Mouse (Mus musculus) hindbrain, postnatal 0 days (tissue): Measurements from ENCODE around the gene Ubtd1. TPM values are rescaled to one million over a fixed set of nuclear protein-coding genes. Genes with fewer than 3 reads are reported as not detected.

Experiments
- ATAC-seq: fragments of 200-750 bp; cut with Nextera tagmentation; 2 replicates; pipeline ENCODE4 v1.8.0; 2017; ENCODE audit warnings: mild to moderate bottlenecking, moderate TSS enrichment, moderate library complexity
- DNase-seq: peaks from one replicate; pipeline ENCODE4 v3.0.0-alpha.2; 2015; ENCODE audit warnings: low spot score
- H3K27ac ChIP-seq: fragments of 300-500 bp; sonication (generic); 2 replicates; pipeline ENCODE4 v1.5.1; 2014; ENCODE audit warnings: mild to moderate bottlenecking
- H3K27me3 ChIP-seq: fragments of 300-500 bp; sonication (generic); 2 replicates; pipeline ENCODE4 v1.6.1; 2014; ENCODE audit warnings: low read length, mixed read lengths; ENCODE audit not compliant: insufficient read depth
- H3K36me3 ChIP-seq: fragments of 300-500 bp; sonication (generic); 2 replicates; pipeline ENCODE4 v1.6.1; 2014; ENCODE audit warnings: low read length, mixed read lengths; ENCODE audit not compliant: insufficient read depth
- H3K4me1 ChIP-seq: fragments of 300-500 bp; sonication (generic); 2 replicates; pipeline ENCODE4 v1.6.1; 2014; ENCODE audit warnings: antibody characterized with exemption, low read length, mixed read lengths; ENCODE audit not compliant: insufficient read depth
- H3K4me2 ChIP-seq: fragments of 300-500 bp; sonication (generic); 2 replicates; pipeline ENCODE4 v1.6.1; 2014; ENCODE audit warnings: low read depth, mild to moderate bottlenecking, low read length, moderate library complexity, mixed read lengths
- H3K4me3 ChIP-seq: fragments of 300-500 bp; sonication (generic); 2 replicates; pipeline ENCODE4 v1.5.1; 2014; ENCODE audit warnings: low read length
- H3K9ac ChIP-seq: fragments of 300-500 bp; sonication (generic); replicated peaks from 2 replicates; pipeline ENCODE4 v1.6.1; 2014; ENCODE audit warnings: mild to moderate bottlenecking, low read length, moderate library complexity, mixed read lengths
- H3K9me3 ChIP-seq: fragments of 300-500 bp; sonication (generic); 2 replicates; pipeline ENCODE4 v1.6.1; 2016; ENCODE audit warnings: low read length, mixed read lengths
- CTCF ChIP-seq: IDR thresholded peaks from 2 replicates; pipeline ENCODE4 v1.5.1; 2016; ENCODE audit warnings: antibody characterized with exemption, control low read depth, low read depth
- WGBS: fragments of 180-500 bp; shearing (Covaris S2); extraction: QIAGEN DNeasy Blood & Tissue Kit; methylation state at CpG from one replicate; pipeline ENCODE4 v1.1.7; 2014; 5-methylcytosine and 5-hydroxymethylcytosine counted together
- polyA plus RNA-seq: library from polyadenylated mRNA; unstranded; fragments of >200 nt; fragmentation: Nextera tagmentation; extraction: Ambion mirVana; gene quantifications from 2 replicates; pipeline ENCODE4 v1.2.1, GENCODE M21; 2015
- total RNA-seq: library from RNA; depleted of rRNA; stranded (reverse); fragments of >200 nt; gene quantifications from 2 replicates; pipeline ENCODE4 v1.2.3, GENCODE M21; 2014

The Ubtd1 gene
- total and polyA plus RNA-seq, 2 experiments from 2014 or later, result 14.1 to 19.9 TPM

- Histone ChIP-seq H3K4me2 (no peak overlapping the region), H3K27me3 (no peaks in the 10 kb centered on the region), H3K36me3 (no peaks in the 10 kb centered on the region), H3K4me1 (no peaks in the 10 kb centered on the region), H3K9ac (no peak overlapping the region), H3K9me3 (no peaks in the 10 kb centered on the region), H3K27ac (peak overlapping the region; percentile 1; the same call in 1 of the 2 replicates), H3K4me3 (no peak overlapping the region)
- DNase-seq (no peak), ATAC-seq (no peak; the same call in 1 of the 2 replicates)
- no peak for TF ChIP-seq CTCF
- WGBS, result 47% methylated on average over 5 of the region's 5 CpGs
Measured at GRCm38 (mm10) chr19:42016840-42017239, 35.3 kb downstream of the Ubtd1 start.

- no peaks in the 10 kb centered on the region for H3K9me3 ChIP-seq
- no peaks in the 10 kb centered on the region for H3K36me3 ChIP-seq
- no peak overlapping the region for H3K9ac ChIP-seq
- peak overlapping the region; percentile 1; the same call in 1 of the 2 replicates for H3K27ac ChIP-seq
- no peak overlapping the region for H3K4me3 ChIP-seq
- peak; percentile 80 for ATAC-seq
- peak; percentile 73 for DNase-seq
- no peaks in the 10 kb centered on the region for H3K4me1 ChIP-seq
- no peaks in the 10 kb centered on the region for H3K27me3 ChIP-seq
- H3K4me2 ChIP-seq, result no peak overlapping the region
- 51% methylated on average over 8 of the region's 8 CpGs for WGBS
- TF ChIP-seq CTCF, result no peak
Measured at GRCm38 (mm10) chr19:42017399-42018247, 36.1 kb downstream of the Ubtd1 start.

GRCm38 (mm10) chr19:42019011-42019522 lies 37.5 kb downstream of the Ubtd1 start:
- peak overlapping the region; percentile 32; the same call in 1 of the 2 replicates for H3K27ac ChIP-seq
- TF ChIP-seq CTCF, result no peak
- 56% methylated on average over 4 of the region's 4 CpGs for WGBS
- no peaks in the 10 kb centered on the region for H3K36me3 ChIP-seq
- no peaks in the 10 kb centered on the region for H3K27me3 ChIP-seq
- H3K4me1 ChIP-seq, result no peaks in the 10 kb centered on the region
- no peak overlapping the region for H3K4me3 ChIP-seq
- H3K4me2 ChIP-seq, result no peak overlapping the region
- H3K9me3 ChIP-seq, result no peaks in the 10 kb centered on the region
- ATAC-seq (no peak), DNase-seq (no peak)
- no peak overlapping the region for H3K9ac ChIP-seq

GRCm38 (mm10) chr19:42021681-42022541 lies 40.3 kb downstream of the Ubtd1 start:
- H3K27me3 ChIP-seq, result no peaks in the 10 kb centered on the region
- WGBS, result 53% methylated on average over 10 of the region's 10 CpGs

GRCm38 (mm10) chr19:42022542-42022848 lies 40.9 kb downstream of the Ubtd1 start:
- ATAC-seq, result no peak
- Histone ChIP-seq H3K27me3 (no peaks in the 10 kb centered on the region), H3K36me3 (no peaks in the 10 kb centered on the region), H3K4me1 (no peaks in the 10 kb centered on the region), H3K4me3 (no peak overlapping the region), H3K27ac (no peak overlapping the region), H3K9me3 (no peaks in the 10 kb centered on the region), H3K9ac (no peak overlapping the region), H3K4me2 (no peak overlapping the region)
- WGBS, result 62% methylated on average over 2 of the region's 2 CpGs
- TF ChIP-seq CTCF, result no peak
- DNase-seq, result no peak

More at GRCm38 (mm10) chr19:42021681-42022541, 40.3 kb downstream of the Ubtd1 start:
- Histone ChIP-seq H3K27ac (peak overlapping the region; percentile 11; the same call in 1 of the 2 replicates), H3K9me3 (no peaks in the 10 kb centered on the region), H3K4me2 (no peak overlapping the region), H3K4me3 (no peak overlapping the region), H3K36me3 (no peaks in the 10 kb centered on the region), H3K9ac (no peak overlapping the region), H3K4me1 (no peaks in the 10 kb centered on the region)
- ATAC-seq (no peak), DNase-seq (no peak)
- no peak for TF ChIP-seq CTCF

- no peak overlapping the region for H3K4me2 ChIP-seq
- no peak overlapping the region for H3K4me3 ChIP-seq
- no peak overlapping the region for H3K9ac ChIP-seq
- ATAC-seq, result peak; percentile 80
- H3K4me1 ChIP-seq, result no peaks in the 10 kb centered on the region
- 7% methylated on average over 5 of the region's 5 CpGs for WGBS
- H3K9me3 ChIP-seq, result no peaks in the 10 kb centered on the region
- no peaks in the 10 kb centered on the region for H3K36me3 ChIP-seq
- DNase-seq, result peak; percentile 82
- peak; percentile 98 for TF ChIP-seq CTCF
- no peak overlapping the region for H3K27ac ChIP-seq
- H3K27me3 ChIP-seq, result no peaks in the 10 kb centered on the region
Measured at GRCm38 (mm10) chr19:42026158-42026557, 44.6 kb downstream of the Ubtd1 start.
